Mouse (Mus musculus): ENCODE results near the gene Sap25.
"Not testable (repeated sequence)": the region's sequence is repeated elsewhere in the genome, so short reads cannot be mapped to it uniquely, and the experiment has no call there.

The Sap25 gene

DNA sequence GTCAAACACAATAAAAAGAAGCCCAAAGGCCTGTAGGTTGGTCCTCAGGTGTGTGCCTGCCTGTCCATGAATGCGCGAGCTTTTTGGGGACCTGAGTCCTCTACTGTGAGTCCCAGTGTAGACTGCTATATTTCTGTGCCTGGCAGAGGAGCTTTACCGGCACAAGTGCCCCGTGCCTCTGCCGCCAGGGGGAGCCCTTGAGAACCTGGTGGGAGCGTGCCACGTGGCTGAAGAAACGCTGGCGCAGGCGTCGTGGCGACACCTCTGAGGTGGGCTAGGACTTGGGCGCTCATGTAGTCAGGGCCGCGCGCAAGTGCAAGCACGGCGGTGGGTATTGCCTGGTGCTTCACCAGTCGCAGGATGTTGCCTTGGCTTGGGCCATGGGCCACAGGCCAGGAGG lies at the start of gene Sap25:
Gene Sap25, plus strand, starts transcription at position 281 of the 400 bp plus-strand sequence.
- DNase-seq (ENCODE audit: low spot score in 2 of 2), result no peak

DNA sequence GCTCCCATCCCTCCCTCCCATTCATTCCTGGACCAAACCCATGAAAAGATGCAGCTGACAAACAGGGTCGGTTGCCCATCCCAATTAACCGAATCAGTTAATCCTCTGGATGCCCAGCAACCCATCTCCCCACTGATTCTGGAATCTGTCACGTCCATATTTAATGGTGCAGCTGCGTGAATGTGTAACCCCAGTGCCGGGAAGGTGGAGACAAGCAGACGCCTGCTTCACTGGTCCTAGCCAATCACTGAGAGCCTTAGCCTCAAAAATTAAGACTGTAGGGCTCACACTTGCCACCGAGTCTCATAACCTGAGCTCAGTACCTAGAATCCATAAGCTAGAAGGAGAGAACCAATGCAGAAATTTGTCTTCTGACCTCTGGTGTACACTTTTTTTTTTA lies 45.2 kb upstream of the Sap25 start:
- DNase-seq (ENCODE audit: low spot score in 2 of 2), result no peak

DNA sequence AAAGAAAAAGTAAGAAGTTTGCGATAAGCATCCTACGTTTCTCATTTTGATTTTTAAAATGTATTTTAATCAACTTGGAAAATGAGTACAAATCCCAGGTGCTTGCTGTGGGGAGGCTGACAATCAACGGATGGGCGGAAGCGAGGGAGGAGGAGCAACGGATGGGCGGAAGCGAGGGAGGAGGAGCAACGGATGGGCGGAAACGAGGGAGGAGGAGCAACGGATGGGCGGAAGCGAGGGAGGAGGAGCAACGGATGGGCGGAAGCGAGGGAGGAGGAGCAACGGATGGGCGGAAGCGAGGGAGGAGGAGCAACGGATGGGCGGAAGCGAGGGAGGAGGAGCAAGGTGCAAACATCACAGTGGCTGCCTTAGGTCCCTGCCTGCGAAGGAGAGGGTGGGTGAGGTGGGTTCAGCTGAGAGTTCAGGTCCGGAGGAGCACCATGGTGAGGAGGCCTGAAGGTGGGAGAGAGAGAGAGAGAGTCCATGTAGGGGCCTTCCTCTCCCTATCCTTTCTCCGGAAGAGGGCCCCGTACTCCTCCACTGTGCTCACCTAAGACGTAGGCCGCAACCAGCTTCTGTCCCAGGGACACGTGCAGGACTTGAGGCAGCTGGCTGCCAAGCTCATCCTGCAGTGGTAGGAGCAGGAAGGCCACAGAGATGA lies 44.4 kb upstream of the Sap25 start:
- DNase-seq (ENCODE audit: low spot score in 2 of 2), result no peak

GRCm38 (mm10) chr5:137597625-137598024 lies 43.5 kb upstream of the Sap25 start:
- DNase-seq (ENCODE audit: low spot score in 2 of 2), result no peak

DNA sequence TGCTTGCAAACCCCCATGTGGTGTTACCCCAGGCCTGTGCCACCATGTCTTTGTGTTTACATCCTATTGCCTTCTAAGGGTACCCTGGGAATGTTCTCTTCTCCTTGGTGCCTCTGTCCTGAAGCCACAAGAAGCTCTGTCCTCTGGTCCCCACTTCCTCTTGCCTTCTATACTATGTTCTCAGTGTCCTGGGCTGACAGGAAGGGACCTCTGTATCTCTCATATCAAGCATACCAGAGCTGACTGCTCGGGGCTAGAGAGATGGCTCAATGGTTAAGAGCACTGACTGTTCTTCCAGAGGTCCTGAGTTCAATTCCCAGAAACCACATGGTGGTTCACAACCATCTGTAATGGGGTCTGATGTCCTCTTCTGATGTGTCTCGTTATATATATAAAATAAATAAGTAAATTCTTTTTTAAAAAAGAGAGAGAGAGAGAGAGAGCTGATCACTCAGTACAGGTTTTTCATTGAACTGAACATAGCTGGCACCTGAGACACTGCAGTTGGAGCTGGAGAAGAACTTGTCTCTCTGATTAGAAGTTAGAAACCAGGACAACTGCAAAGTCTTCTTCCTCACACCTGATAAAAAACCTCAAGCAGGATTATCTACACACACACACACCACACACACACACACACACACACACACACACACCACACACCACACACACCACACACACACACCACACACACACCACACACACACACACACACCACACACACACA lies 42.9 kb upstream of the Sap25 start:
- DNase-seq (ENCODE audit: low spot score in 2 of 2), result no peak

DNA sequence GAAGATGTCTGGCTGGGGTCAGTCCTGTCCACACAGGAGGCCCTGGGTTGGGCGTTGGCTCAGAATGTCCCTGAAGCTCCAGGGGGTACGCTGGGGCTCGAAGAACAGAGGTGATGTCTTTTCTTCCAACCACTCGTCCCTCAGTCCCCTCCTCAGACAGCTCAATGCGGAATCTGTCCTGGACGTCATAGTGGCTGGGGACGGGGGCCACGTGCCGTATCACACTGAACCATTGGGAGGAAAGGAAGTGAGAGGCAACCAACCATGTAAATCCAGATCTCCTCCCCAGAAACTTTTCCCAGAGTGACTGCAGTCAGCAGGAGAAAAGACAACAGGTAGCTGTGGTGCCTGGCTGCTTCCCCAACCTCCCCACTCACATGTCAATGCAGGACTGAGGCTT lies 41.5 kb upstream of the Sap25 start:
- DNase-seq (ENCODE audit: low spot score in 2 of 2), result no peak

- DNase-seq (ENCODE audit: low spot score in 2 of 2), result no peak
These were observed 40.9 kb upstream of the Sap25 start for GRCm38 (mm10) chr5:137600281-137600618.

GRCm38 (mm10) chr5:137600619-137601364 lies 40.3 kb upstream of the Sap25 start, which contains the start of gene Mospd3:
Mospd3 (minus strand) TSS chr5:137601058.
- DNase-seq (ENCODE audit: low spot score in 2 of 2), result peak; percentile 94 to 95

DNA sequence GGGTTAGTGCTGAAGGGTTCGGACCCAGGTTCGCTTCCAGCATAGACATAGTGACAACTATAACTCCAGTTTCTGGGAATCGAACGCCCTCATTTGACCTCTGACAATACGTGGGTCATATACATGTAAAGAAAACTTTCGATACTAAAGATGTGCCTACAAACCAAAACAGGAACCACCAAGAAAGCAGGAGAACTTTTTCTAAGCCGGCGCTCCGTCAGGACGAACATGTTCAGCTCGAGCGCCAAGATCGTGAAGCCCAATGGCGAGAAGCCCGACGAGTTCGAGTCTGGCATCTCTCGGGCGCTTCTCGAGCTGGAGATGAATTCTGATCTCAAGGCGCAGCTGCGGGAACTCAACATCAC lies 39.8 kb upstream of the Sap25 start:
- no peak for DNase-seq (ENCODE audit: low spot score in 2 of 2)

GRCm38 (mm10) chr5:137607860-137608653 lies 33.1 kb upstream of the Sap25 start:
- DNase-seq (ENCODE audit: low spot score in 2 of 2), result no peak

GRCm38 (mm10) chr5:137608654-137609190 lies 32.4 kb upstream of the Sap25 start:
- no peak for DNase-seq (ENCODE audit: low spot score in 2 of 2)

DNA sequence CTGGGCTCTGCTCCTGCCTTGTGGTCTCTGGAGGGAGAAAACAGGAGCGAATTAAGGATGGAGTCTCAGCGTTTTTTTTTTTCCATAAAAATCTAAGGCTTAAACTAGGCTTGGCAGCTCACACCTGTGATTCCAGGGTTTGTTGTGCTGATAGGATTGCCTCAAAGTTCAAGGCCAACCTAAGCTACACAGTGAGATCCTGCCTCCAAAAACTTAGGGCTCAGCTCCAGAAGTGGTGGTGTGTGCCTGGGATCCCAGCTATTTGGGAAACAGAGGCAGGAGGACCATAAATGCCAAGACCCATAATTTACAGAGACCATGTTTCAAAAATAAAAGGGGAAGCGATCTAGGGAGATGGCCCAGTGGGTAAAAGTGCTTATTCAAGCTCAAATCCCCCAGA lies 31.8 kb upstream of the Sap25 start:
- DNase-seq (ENCODE audit: low spot score in 2 of 2), result no peak

DNA sequence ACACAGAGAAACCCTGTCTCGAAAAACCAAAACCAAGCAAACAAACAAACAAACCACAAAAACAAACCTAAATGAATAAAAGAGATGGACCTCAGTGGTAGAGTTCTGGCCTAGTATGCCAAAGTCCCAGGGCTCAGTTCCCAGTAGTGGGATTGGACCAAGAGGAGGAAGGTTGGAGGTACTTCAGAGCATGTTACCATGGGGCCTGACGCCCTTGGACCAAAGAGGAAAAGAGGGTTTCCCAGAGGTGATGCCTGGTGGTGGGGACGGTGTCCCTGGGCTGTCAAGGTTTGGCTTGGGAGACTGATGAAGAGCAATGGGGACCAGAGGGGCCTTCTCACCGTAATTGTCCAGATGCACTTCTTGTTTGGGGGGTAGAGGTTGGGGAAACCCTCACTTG lies 31.1 kb upstream of the Sap25 start:
- no peak for DNase-seq (ENCODE audit: low spot score in 2 of 2)

DNA sequence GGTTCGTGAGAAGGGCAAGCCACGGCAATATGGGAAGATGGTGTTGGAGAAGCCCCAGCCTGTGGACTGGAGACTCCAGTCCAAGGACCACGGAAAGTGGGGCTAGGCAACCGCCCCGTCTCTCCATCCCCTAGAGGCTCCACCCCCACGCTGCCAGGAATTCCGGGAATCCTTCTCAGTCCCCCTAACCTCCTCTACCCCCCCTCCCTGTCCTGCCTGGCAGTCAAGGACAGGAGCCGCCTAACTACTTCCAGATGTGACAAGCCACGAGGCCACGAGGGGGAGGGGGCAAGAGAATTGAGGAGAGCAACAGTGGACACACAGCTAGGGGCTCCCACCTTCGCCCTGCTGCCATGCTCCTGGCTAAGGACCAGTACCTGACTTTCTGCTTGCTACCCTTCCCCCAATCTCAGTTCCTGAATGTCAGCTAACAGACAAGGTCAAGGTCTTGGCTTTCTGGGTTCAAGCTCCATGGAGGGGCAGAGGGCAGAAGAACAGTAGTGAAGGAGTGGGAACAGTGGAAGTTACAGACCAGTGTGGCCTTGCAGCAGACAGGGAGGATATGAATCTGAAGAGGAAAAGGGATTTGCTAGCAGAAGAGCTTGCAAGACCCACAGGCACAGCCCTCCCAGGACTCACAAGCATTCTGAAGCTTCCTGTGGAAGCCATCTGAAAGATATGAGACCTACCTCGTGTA lies 30.4 kb upstream of the Sap25 start:
- DNase-seq (ENCODE audit: low spot score in 2 of 2), result no peak

- DNase-seq (ENCODE audit: low spot score in 2 of 2), result no peak
These were observed 29.9 kb upstream of the Sap25 start for GRCm38 (mm10) chr5:137611245-137611602.

DNA sequence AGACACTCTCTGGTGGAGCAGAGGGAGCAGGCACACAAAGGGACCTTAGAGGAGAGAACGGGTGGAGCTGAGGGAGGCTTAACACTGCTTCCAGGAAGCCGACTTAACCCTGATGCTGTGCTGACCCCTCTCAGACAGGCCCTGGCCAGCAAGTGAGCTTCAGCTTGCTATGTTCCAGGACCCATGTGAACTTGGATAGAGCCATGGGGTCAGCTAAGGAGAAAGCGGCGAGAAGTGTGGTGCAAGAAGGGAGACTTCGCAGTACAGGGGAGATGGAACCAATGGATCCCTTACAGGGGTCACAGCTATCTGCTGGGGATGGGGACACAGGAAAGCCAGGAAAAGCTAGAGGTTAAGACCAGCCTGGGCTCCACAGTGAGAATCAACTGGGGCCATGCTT lies 28.1 kb upstream of the Sap25 start:
- DNase-seq (ENCODE audit: low spot score in 2 of 2), result no peak

DNA sequence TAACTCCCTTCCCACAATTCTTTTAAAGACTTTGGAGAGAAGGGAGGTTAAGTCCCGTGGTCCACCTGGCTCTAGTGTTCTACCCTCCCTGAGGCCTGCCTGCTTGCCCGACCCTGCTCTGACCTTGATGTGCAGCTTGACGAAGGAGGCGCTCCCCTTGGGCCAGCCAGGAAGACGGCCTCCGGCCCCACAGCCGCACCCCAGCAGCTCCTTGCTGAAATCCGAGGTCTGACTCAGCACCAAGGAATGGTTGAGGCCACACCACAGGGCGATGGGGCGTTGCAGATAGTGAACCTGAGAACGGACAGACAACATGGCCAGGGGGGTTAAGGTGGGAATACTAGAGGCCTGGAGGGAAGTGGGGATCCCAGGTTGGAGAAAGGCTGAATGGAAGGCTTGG lies 27.6 kb upstream of the Sap25 start, which contains the start of gene Pcolce:
Gene Pcolce, minus strand, starts transcription at position 235 of the 400 bp plus-strand sequence.
- no peak for DNase-seq (ENCODE audit: low spot score in 2 of 2)

- DNase-seq (ENCODE audit: low spot score in 2 of 2), result not testable (repeated sequence)
These were observed 26.2 kb upstream of the Sap25 start for GRCm38 (mm10) chr5:137614921-137615320.

GRCm38 (mm10) chr5:137615347-137615746 lies 25.8 kb upstream of the Sap25 start:
- no peak for DNase-seq (ENCODE audit: low spot score in 2 of 2)

GRCm38 (mm10) chr5:137623937-137624530 lies 17.1 kb upstream of the Sap25 start:
- DNase-seq (ENCODE audit: low spot score in 2 of 2), result no peak

DNA sequence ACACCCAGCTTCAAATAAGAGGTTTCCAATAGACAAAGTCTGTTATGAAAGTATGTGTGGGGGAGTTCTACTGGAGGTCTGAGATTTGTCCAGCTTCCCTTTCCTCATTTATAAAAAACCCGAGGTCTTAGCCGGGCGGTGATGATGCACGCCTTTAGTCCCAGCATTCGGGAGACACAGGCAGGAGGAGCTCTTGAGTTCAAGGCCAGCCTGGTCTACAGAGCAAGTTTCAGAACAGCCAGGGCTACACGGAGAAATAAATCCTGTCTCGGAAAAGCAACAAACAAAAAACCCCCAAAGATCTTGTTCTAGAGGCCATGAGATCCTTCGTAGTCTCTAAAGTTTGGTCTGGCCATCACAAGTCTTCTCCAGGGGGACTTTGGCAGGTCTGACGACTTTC lies 13.1 kb upstream of the Sap25 start:
- peak in 1 of 2 experiments; percentile 28 for DNase-seq (ENCODE audit: low spot score in 2 of 2)

Data from right cerebral cortex, adult 2 months (tissue).